Mouse (Mus musculus) heart, embryonic 14.5 days (tissue): ENCODE results near the gene Tinagl1. TPM values are rescaled to one million over a fixed set of nuclear protein-coding genes. Genes with fewer than 3 reads are reported as not detected.

Source experiments
- ATAC-seq: fragments of 200-750 bp; cut with Nextera tagmentation; 2 replicates; pipeline ENCODE4 v1.8.0; 2017; ENCODE audit warnings: low read depth, moderate TSS enrichment; ENCODE audit not compliant: insufficient number of reproducible peaks, insufficient read depth, low FRiP score
- H3K27ac ChIP-seq, 2 experiments: fragments of 200-500 bp in 1 of 2; fragments of 300-500 bp in 1 of 2; sonication (generic) in 1 of 2; replicated peaks in 1 of 2; 2 replicates each; pipeline ENCODE4 v1.5.1; 2012 to 2014; ENCODE audit warnings: low read depth in 2 of 2, low read length in 2 of 2, control low read depth in 1 of 2, mild to moderate bottlenecking in 1 of 2, mixed read lengths in 1 of 2; ENCODE audit not compliant: control insufficient read depth in 1 of 2, insufficient read depth in 1 of 2
- H3K27me3 ChIP-seq: fragments of 300-500 bp; sonication (generic); 2 replicates; pipeline ENCODE4 v1.6.1; 2014; ENCODE audit warnings: mild to moderate bottlenecking, low read length, control low read depth; ENCODE audit not compliant: control insufficient read depth, insufficient read depth
- H3K36me3 ChIP-seq: fragments of 300-500 bp; sonication (generic); 2 replicates; pipeline ENCODE4 v1.6.1; 2014; ENCODE audit warnings: mild to moderate bottlenecking, control low read depth, low read length, mixed read lengths; ENCODE audit not compliant: control insufficient read depth, insufficient read depth
- H3K4me1 ChIP-seq, 2 experiments: fragments of 200-500 bp in 1 of 2; fragments of 300-500 bp in 1 of 2; sonication (generic) in 1 of 2; 2 replicates each; pipeline ENCODE4 v1.6.1; 2012 to 2014; ENCODE audit warnings: low read length in 2 of 2, control low read depth in 1 of 2, mixed read lengths in 1 of 2; ENCODE audit not compliant: control insufficient read depth in 2 of 2, insufficient read depth in 2 of 2
- H3K4me2 ChIP-seq: fragments of 300-500 bp; sonication (generic); 2 replicates; pipeline ENCODE4 v1.6.1; 2014; ENCODE audit warnings: mild to moderate bottlenecking, low read length
- H3K4me3 ChIP-seq, 2 experiments: fragments of 200-500 bp in 1 of 2; fragments of 300-500 bp in 1 of 2; sonication (generic) in 1 of 2; 2 replicates each; pipeline ENCODE4 v1.5.1; 2012 to 2014; ENCODE audit warnings: low read length in 2 of 2, mild to moderate bottlenecking in 2 of 2, control low read depth in 1 of 2, low read depth in 1 of 2, moderate library complexity in 1 of 2; ENCODE audit not compliant: control insufficient read depth in 1 of 2, insufficient read depth in 1 of 2
- H3K9ac ChIP-seq: fragments of 300-500 bp; sonication (generic); 2 replicates; pipeline ENCODE4 v1.6.1; 2014; ENCODE audit warnings: mild to moderate bottlenecking, low read length
- H3K9me3 ChIP-seq: fragments of 300-500 bp; sonication (generic); 2 replicates; pipeline ENCODE4 v1.6.1; 2016; ENCODE audit warnings: low read length, control low read depth; ENCODE audit not compliant: control insufficient read depth
- WGBS: fragments of 180-500 bp; shearing (Covaris S2); extraction: QIAGEN DNeasy Blood & Tissue Kit; methylation state at CpG from one replicate; pipeline ENCODE4 v1.1.7; 2014; 5-methylcytosine and 5-hydroxymethylcytosine counted together
- polyA plus RNA-seq: library from polyadenylated mRNA; unstranded; fragments of >200 nt; fragmentation: Nextera tagmentation; extraction: Ambion mirVana; gene quantifications from 2 replicates; pipeline ENCODE4 v1.2.1, GENCODE M21; 2014

Gene Tinagl1
- polyA plus RNA-seq, 1 experiment from 2014 or later = 34.4 TPM

DNA sequence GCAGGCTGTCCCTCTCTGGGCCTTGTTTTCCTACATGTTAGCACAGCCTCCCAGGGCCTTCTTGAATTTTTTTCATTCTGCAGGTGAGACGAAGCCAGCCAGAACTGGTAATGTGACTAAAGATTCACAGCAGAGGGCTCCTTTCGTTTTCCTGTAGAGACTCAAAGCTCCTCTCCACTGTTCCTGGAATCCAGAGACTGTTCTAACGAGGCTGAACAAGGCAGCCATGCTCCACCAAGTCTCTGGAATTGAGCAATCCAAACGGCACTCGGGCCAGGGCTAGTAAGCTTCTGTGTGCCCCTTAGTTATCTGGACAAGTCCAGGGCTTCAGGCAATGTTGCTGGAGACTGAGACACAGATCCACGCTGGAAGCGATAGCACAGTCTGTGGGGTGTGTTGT, 2.6 kb upstream of the Tinagl1 start:
- Histone ChIP-seq H3K9me3 (no peaks in the 10 kb centered on the region), H3K27ac (peak overlapping the region in 1 of 2 experiments; percentile 62; a peak in 3 of 4 replicates), H3K27me3 (no peaks in the 10 kb centered on the region), H3K9ac (peak overlapping the region; percentile 39; the same call in 1 of the 2 replicates), H3K4me1 (peaks cover 49 to 64% of the 10 kb centered on the region in 2 experiments), H3K36me3 (no peaks in the 10 kb centered on the region), H3K4me2 (no peak overlapping the region), H3K4me3 (no peak overlapping the region)
- ATAC-seq = no peak
- WGBS = 55% methylated on average over 7 of the region's 7 CpGs

DNA sequence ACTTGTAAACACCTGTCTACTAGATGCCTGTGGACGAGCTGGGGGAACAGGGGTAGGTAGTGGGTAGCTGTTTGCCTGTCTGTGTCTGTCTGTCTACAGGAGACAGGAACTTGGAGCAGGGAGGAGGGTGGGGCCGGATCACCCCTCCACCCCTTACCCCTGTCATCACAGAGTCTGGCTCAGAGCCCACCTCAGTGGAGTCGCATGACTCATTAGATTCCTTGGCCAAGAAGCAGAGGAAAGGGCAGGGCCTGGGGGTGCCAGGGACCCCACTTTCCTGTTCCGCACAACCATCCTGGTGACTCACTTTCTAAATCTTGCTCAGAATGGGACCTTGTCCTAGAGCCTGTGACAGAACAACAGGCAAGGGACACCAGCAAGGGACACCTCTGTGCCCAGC, 2.2 kb upstream of the Tinagl1 start:
- Histone ChIP-seq H3K4me3 (no peak overlapping the region), H3K4me2 (no peak overlapping the region), H3K4me1 (peaks cover 54 to 67% of the 10 kb centered on the region in 2 experiments), H3K9ac (peak overlapping the region; percentile 39; the same call in 1 of the 2 replicates), H3K27ac (peak overlapping the region; percentile 40 to 62; a peak in 3 of 4 replicates), H3K36me3 (no peaks in the 10 kb centered on the region), H3K27me3 (no peaks in the 10 kb centered on the region), H3K9me3 (no peaks in the 10 kb centered on the region)
- peak; percentile 18 for ATAC-seq
- 15% methylated on average over 4 of the region's 4 CpGs for WGBS

DNA sequence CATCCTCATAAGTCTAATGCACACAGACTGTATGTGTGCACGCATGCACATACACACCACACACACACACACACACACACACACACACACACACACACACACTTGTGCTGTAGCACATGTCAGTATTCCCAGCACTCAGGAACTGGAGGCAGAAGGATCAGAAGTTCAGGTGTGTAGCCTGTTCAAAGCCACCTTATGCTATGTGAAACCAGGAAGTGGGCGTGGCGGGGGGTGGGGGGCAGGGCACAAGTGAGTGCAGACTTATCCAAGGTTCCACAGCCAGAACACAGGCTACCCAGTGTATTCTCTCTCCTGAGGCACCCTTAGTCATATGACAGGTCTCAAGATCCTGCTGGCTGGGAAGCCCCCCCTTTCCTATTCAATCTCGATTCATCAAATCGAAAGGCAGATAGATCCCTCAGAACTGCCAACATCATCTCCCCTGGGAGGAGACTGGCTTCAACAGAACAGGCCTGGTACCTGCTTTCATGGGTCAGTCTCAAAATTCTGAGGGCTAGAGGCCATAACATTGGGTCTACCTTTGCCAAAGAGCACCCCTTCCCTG, 1.3 kb upstream of the Tinagl1 start:
- Histone ChIP-seq H3K27ac (no peak overlapping the region), H3K4me3 (no peak overlapping the region), H3K9ac (no peak overlapping the region), H3K36me3 (no peaks in the 10 kb centered on the region), H3K4me1 (peaks cover 60 to 67% of the 10 kb centered on the region in 2 experiments), H3K27me3 (no peaks in the 10 kb centered on the region), H3K4me2 (no peak overlapping the region), H3K9me3 (no peaks in the 10 kb centered on the region)
- WGBS = 76% methylated on average over 5 of the region's 5 CpGs
- no peak for ATAC-seq

DNA sequence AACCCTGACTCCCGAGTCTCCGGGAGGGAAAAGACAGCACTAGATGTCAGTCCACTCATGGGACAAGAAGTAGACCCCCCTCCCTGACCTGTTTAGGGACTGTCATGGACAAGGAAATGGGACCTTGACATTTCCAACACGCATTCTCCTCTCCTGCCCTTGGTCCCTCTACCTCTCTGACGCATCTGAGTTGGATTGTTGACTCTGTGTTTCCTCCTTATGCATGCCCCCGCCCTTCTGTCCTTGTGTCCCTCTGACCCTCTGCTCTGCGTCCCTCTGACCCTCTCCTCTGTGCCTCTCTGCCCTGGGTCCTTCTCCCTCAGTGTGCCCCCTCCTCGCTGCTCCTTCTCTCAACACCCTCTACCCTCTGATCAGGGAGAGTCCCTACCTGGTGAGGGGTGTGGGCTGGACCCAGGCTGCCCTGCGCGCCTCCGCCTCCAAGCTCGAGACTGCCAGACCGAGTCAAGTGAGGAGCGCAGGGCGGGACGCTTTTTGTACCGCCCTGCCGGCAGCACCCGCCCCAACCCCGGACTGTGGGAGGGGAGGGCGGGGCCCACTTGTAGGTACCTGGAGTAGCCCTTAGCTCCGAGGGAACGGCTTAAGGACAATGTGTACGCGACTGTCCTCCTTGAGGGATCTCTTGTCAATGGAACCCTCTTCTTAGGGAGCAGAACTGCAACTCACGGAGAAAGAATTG, 439 bp downstream of the Tinagl1 start:
- no peaks in the 10 kb centered on the region for H3K27me3 ChIP-seq
- WGBS = 4% methylated on average over 25 of the region's 25 CpGs
- peak overlapping the region; percentile 80 for H3K4me2 ChIP-seq
- peaks cover 68 to 74% of the 10 kb centered on the region in 2 experiments for H3K4me1 ChIP-seq
- H3K36me3 ChIP-seq = no peaks in the 10 kb centered on the region
- peak overlapping the region; percentile 62 for H3K9ac ChIP-seq
- ATAC-seq = peak; percentile 54
- H3K4me3 ChIP-seq = peak overlapping the region; percentile 38 to 43
- H3K27ac ChIP-seq = peak overlapping the region; percentile 1 to 55
- no peaks in the 10 kb centered on the region for H3K9me3 ChIP-seq

DNA sequence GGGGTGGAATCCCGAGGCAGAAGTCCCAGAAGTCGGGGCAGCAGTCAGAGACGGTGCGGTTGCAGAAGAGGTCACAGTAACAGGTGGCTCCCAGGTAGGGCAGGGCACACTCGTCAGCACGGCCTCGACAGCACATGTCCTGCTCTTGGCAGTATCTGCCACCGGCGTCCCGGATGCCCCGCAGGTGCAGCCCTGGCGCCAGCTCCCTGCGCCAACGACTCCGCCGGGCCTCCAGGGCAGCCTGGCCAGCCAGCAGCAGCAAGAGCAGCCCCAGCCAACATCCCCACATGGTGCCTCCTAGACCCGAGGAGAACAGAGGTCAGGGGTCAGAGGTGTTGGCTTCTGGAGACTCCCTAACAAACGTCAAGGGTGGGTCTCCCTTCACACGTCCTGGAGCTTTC, 1.0 kb downstream of the Tinagl1 start:
- peak overlapping the region; percentile 38 to 43 for H3K4me3 ChIP-seq
- no peaks in the 10 kb centered on the region for H3K36me3 ChIP-seq
- peak overlapping the region; percentile 80 for H3K4me2 ChIP-seq
- H3K27ac ChIP-seq = peak overlapping the region; percentile 1 to 55; a peak in 3 of 4 replicates
- ATAC-seq = no peak
- no peaks in the 10 kb centered on the region for H3K27me3 ChIP-seq
- H3K9ac ChIP-seq = peak overlapping the region; percentile 62
- WGBS = 50% methylated on average over 19 of the region's 19 CpGs
- H3K4me1 ChIP-seq = peaks cover 70 to 79% of the 10 kb centered on the region in 2 experiments
- no peaks in the 10 kb centered on the region for H3K9me3 ChIP-seq

DNA sequence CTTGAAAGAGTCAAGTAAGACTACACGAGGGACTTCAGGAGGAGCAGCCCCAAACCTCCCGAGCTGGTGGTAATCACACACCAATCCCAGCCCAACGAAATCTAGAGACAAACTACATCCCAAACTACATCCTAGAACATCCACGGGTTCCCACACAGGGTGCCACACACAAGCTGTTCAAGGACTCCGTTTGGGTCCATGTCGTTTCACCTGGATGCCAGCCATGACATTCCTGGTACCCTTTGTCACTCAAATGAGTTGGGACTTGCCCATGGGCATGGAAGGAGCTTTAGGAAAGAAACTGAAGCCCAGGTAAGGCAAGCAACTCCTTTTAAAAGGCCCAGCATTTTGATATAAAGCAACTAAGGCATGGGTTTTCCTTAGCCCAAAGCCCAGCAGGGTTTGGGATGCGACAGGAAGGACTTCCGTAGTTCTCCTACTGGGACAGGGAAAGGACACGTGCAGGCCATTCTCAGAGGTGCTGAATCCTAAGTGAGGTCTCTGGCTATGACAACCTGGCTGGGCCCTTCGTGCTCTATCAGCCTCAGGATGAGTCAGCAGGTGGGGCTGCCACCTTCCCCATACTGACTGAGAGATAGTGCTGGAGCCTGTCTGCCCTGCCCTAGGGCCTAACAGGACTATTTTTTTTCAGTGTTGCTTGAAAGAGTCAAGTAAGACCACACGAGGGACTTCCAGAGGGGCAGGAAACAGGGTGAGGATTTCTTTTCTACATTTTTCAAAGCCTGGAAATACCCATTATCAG, 1.7 kb downstream of the Tinagl1 start:
- H3K36me3 ChIP-seq = no peaks in the 10 kb centered on the region
- WGBS = 67% methylated on average over 11 of the region's 11 CpGs
- ATAC-seq = no peak
- H3K27me3 ChIP-seq = no peaks in the 10 kb centered on the region
- peaks cover 76 to 85% of the 10 kb centered on the region in 2 experiments for H3K4me1 ChIP-seq
- peak overlapping the region in 1 of 2 experiments; percentile 88; a peak in 2 of 4 replicates for H3K27ac ChIP-seq
- H3K9ac ChIP-seq = peak overlapping the region; percentile 62
- no peaks in the 10 kb centered on the region for H3K9me3 ChIP-seq
- H3K4me2 ChIP-seq = peak overlapping the region; percentile 80
- H3K4me3 ChIP-seq = peak overlapping the region; percentile 38 to 43; a peak in 2 of 4 replicates

DNA sequence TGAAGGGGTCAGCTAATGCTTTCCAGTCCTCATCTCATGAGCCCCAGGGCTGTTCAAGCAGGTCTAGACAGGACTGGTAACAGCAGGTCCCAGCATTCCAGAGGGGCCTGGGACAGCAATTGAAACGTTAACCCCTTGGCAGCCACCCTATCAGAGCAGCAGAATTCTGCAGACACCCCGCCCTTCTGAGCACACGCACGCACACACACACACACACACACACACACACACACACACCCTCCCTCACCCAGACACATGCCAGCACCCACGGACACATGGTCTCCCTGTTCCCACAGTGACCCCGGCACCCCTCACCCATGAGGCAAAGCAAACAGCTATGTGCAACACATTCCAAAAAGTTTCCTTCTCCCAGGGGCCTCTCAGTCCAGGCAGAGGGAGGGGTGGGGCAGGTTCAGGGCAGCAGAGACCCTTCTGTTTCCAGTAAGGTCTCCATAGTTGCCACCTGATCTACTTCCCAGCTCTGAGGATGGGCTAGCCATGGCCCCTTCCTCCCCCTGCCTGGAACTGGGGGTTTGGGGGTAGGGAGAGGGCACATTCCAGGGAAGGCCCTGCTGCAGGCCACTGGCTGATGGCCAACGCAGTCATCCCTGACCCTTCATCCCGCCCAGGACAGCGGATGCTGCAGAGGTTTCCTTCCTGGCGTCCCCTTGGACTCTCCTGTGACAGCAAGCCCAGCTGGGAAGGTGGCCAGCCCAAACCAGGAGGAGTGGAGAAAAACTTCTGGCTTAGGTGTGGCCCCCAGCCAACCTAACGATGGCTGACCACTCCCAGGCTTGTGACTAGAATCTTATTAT, 2.8 kb downstream of the Tinagl1 start:
- peak overlapping the region; percentile 70 to 88 for H3K27ac ChIP-seq
- H3K4me1 ChIP-seq = peaks cover 80 to 89% of the 10 kb centered on the region in 2 experiments
- 12% methylated on average over 11 of the region's 11 CpGs for WGBS
- no peaks in the 10 kb centered on the region for H3K9me3 ChIP-seq
- peak overlapping the region; percentile 4 to 6; a peak in 2 of 4 replicates for H3K4me3 ChIP-seq
- H3K27me3 ChIP-seq = no peaks in the 10 kb centered on the region
- peak; percentile 27 for ATAC-seq
- peak overlapping the region; percentile 80 for H3K4me2 ChIP-seq
- H3K36me3 ChIP-seq = no peaks in the 10 kb centered on the region
- H3K9ac ChIP-seq = peak overlapping the region; percentile 58
